Mouse (Mus musculus): ENCODE measurements around the gene Tmem150b.

- no peak for TF ChIP-seq CTCF (IDR thresholded peaks at IDR 0.05; ENCODE audit: low read depth)
- no peak for TF ChIP-seq EP300 (optimal IDR thresholded peaks at IDR 0.05)
Measured at GRCm38 (mm10) chr7:4752821-4753570, 27.9 kb upstream of the Tmem150b start, which contains the start of gene Cox6b2.
